Mouse (Mus musculus): Measurements from ENCODE around the gene 2010111I01Rik.

Gene 2010111I01Rik

GRCm38 (mm10) chr13:63240835-63241234 is 276.1 kb downstream of the 2010111I01Rik start:
- DNase-seq (ENCODE audit: extremely low read depth, low read depth) = peak; percentile 13

- DNase-seq (ENCODE audit: extremely low read depth, low read depth) = no peak
Measured at GRCm38 (mm10) chr13:63241665-63242064, 277.0 kb downstream of the 2010111I01Rik start.

- no peak for DNase-seq (ENCODE audit: extremely low read depth, low read depth)
Measured at GRCm38 (mm10) chr13:63242401-63243192, 277.9 kb downstream of the 2010111I01Rik start.

GRCm38 (mm10) chr13:63243586-63243985 is 278.9 kb downstream of the 2010111I01Rik start:
- no peak for DNase-seq (ENCODE audit: extremely low read depth, low read depth)

- DNase-seq (ENCODE audit: extremely low read depth, low read depth) = no peak
Measured at GRCm38 (mm10) chr13:63244425-63244824, 279.7 kb downstream of the 2010111I01Rik start.

- no peak for DNase-seq (ENCODE audit: extremely low read depth, low read depth)
Measured at GRCm38 (mm10) chr13:63245218-63245617, 280.5 kb downstream of the 2010111I01Rik start.

GRCm38 (mm10) chr13:63245812-63246211 is 281.1 kb downstream of the 2010111I01Rik start:
- DNase-seq (ENCODE audit: extremely low read depth, low read depth) = no peak

- DNase-seq (ENCODE audit: extremely low read depth, low read depth) = no peak
Measured at GRCm38 (mm10) chr13:63246332-63246940, 281.7 kb downstream of the 2010111I01Rik start.

GRCm38 (mm10) chr13:63247041-63247440 is 282.3 kb downstream of the 2010111I01Rik start:
- no peak for DNase-seq (ENCODE audit: extremely low read depth, low read depth)

- no peak for DNase-seq (ENCODE audit: extremely low read depth, low read depth)
Measured at GRCm38 (mm10) chr13:63247631-63248030, 282.9 kb downstream of the 2010111I01Rik start.

GRCm38 (mm10) chr13:63248318-63248717 is 283.6 kb downstream of the 2010111I01Rik start:
- DNase-seq (ENCODE audit: extremely low read depth, low read depth) = no peak

GRCm38 (mm10) chr13:63249171-63249570 is 284.5 kb downstream of the 2010111I01Rik start:
- no peak for DNase-seq (ENCODE audit: extremely low read depth, low read depth)

- no peak for DNase-seq (ENCODE audit: extremely low read depth, low read depth)
Measured at GRCm38 (mm10) chr13:63249741-63250431, 285.2 kb downstream of the 2010111I01Rik start.

GRCm38 (mm10) chr13:63250441-63250980 is 285.8 kb downstream of the 2010111I01Rik start:
- DNase-seq (ENCODE audit: extremely low read depth, low read depth) = no peak

GRCm38 (mm10) chr13:63251118-63251889 is 286.6 kb downstream of the 2010111I01Rik start:
- no peak for DNase-seq (ENCODE audit: extremely low read depth, low read depth)

- DNase-seq (ENCODE audit: extremely low read depth, low read depth) = no peak
Measured at GRCm38 (mm10) chr13:63252295-63253010, 287.8 kb downstream of the 2010111I01Rik start.

GRCm38 (mm10) chr13:63253147-63253546 is 288.5 kb downstream of the 2010111I01Rik start:
- DNase-seq (ENCODE audit: extremely low read depth, low read depth) = no peak

GRCm38 (mm10) chr13:63253886-63254636 is 289.4 kb downstream of the 2010111I01Rik start:
- DNase-seq (ENCODE audit: extremely low read depth, low read depth) = no peak

- DNase-seq (ENCODE audit: extremely low read depth, low read depth) = no peak
Measured at GRCm38 (mm10) chr13:63255519-63256011, 290.9 kb downstream of the 2010111I01Rik start.

All from MEL-GATA-1-ER (cell line).